Mouse (Mus musculus): ENCODE measurements around the gene Pabpn1l. TPM values are rescaled to one million over a fixed set of nuclear protein-coding genes. Genes with fewer than 3 reads are reported as not detected.

Pabpn1l gene
- polyA plus RNA-seq, 1 experiment from 2014 or later, result not detected

DNA sequence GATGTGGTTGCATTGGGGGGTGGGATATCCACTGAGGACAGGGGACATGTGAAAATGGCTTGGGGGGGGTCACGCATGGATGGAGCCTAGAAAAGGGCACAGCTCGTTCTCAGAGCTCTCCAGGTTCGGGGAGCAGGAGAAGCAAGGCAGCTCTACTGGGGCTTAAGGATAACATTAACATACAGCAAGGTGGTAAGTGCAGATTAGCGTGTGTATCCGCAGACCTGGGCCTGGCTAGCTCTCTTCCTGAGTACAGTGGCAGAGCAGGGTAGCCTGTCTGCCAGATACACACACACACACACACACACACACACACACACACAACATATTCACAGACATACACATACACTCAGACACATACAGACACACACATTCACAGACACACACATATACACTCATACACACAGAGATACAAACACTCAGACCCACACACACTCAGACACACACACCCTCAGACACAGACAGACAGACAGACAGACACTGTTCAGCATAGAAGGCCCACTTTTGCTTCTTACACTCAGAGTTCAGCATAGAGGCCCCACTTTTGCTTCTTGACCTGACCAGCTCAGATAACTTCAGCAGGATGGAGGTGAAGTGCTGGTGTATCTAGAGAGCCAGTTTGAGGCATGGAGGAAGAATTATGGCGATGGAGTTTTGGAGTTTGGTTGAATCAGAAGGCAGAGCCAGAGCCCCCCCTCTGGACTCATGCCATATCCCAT, 3.7 kb downstream of the Pabpn1l start:
- Histone ChIP-seq H3K9me3 (replicated peaks) (no peaks in the 10 kb centered on the region), H3K4me2 (peak overlapping the region; percentile 51), H3K4me1 (replicated peaks) (peaks cover 29% of the 10 kb centered on the region), H3K27ac (peak overlapping the region; percentile 91), H3K4me3 (replicated peaks) (peak overlapping the region; percentile 3; the same call in 1 of the 2 replicates), H3K9ac (peak overlapping the region; percentile 61), H3K36me3 (peaks cover 8% of the 10 kb centered on the region; the same call in 1 of the 2 replicates), H3K27me3 (0 out of 2 replicates have a peak, but pooled peaks cover 2% of the 10 kb centered on the region)
- WGBS (ENCODE audit: insufficient replicate concordance), result 28% methylated on average over 6 of the region's 6 CpGs
- peak; percentile 95 for ATAC-seq (ENCODE audit: low read depth)
- DNase-seq, result peak; percentile 63

DNA sequence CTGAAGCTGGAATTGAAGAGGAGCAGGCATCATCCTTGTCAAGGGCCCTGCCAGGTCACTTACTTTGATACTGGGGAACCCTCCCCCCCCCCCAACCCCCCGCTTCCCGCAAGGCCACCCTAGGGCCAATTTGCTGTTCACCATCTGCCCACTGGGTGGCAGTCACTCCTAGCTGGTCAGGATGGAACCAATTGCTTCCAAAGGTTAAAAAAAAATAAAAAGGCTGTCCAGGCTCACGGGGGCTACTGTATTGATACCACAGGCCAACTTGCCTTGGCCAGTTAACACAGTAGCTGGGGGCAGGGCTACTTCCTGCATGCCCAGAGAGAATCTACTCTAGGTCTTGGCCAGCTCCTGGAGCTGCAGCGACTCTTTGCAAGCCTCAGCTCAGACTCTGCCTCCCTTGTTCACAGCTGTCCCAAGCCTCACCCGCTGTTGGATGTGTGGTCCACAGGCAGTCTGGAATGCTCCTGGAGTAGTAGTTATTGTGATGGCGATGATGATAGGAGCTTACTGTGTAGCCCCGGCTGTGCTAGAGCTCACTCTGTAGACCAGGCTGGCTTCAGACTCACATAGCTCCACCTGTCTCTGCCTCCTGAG, 4.5 kb downstream of the Pabpn1l start:
- peaks cover 8% of the 10 kb centered on the region; the same call in 1 of the 2 replicates for H3K36me3 ChIP-seq
- peak overlapping the region; percentile 3; the same call in 1 of the 2 replicates for H3K4me3 ChIP-seq (replicated peaks)
- WGBS (ENCODE audit: insufficient replicate concordance), result 48% methylated on average over 5 of the region's 7 CpGs
- H3K4me1 ChIP-seq (replicated peaks), result peaks cover 31% of the 10 kb centered on the region
- H3K9me3 ChIP-seq (replicated peaks), result no peaks in the 10 kb centered on the region
- peak overlapping the region; percentile 61 for H3K9ac ChIP-seq
- peak; percentile 60 for DNase-seq
- no peaks in the 10 kb centered on the region for H3K27me3 ChIP-seq
- H3K27ac ChIP-seq, result peak overlapping the region; percentile 91
- ATAC-seq (ENCODE audit: low read depth), result peak; percentile 9; the same call in 1 of the 2 replicates
- H3K4me2 ChIP-seq, result peak overlapping the region; percentile 51

DNA sequence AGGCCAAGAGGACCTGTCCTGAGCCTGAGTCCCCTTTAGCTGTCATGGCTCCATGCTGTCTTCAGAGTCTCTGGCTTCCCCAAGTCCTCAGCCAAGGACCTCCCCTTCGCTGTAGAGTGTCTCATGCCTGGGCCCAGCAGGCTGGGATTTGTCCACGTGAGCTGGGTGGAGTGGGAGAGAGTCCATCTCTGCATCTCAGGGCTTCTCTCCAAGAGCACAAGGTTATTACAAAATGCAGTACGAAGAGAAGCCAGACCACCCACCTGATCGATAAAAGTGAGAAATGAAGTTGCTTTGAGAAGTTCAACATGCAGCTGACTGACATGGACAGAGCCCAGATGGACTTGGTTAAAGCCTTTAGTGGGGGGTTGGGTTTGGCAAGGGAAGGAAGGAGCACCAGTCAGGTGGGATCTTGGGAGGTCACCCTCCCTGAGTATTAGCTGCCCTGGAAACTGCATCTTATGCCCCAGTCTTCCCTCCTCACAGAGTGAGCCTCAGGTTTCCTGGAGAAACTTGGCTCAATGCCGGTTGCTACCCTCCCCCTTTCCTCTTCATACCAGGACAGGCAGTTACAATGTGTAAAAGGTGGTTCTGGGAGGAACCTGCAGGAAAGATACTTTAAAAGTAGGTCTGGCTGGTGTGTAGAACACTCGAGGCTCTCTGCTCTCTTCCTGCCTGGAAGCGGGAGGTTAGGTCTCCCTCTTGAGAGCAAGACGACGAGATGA, 6.2 kb downstream of the Pabpn1l start:
- peaks cover 8% of the 10 kb centered on the region; the same call in 1 of the 2 replicates for H3K36me3 ChIP-seq
- DNase-seq (no peak), ATAC-seq (ENCODE audit: low read depth) (no peak)
- 66% methylated on average over 9 of the region's 9 CpGs for WGBS (ENCODE audit: insufficient replicate concordance)
- H3K27ac ChIP-seq, result no peak overlapping the region; the same call in 1 of the 2 replicates
- H3K9ac ChIP-seq, result no peak overlapping the region
- peaks cover 44% of the 10 kb centered on the region for H3K4me1 ChIP-seq (replicated peaks)
- no peaks in the 10 kb centered on the region for H3K27me3 ChIP-seq
- H3K4me3 ChIP-seq (replicated peaks), result no peak overlapping the region
- no peak overlapping the region for H3K4me2 ChIP-seq
- no peaks in the 10 kb centered on the region for H3K9me3 ChIP-seq (replicated peaks)

DNA sequence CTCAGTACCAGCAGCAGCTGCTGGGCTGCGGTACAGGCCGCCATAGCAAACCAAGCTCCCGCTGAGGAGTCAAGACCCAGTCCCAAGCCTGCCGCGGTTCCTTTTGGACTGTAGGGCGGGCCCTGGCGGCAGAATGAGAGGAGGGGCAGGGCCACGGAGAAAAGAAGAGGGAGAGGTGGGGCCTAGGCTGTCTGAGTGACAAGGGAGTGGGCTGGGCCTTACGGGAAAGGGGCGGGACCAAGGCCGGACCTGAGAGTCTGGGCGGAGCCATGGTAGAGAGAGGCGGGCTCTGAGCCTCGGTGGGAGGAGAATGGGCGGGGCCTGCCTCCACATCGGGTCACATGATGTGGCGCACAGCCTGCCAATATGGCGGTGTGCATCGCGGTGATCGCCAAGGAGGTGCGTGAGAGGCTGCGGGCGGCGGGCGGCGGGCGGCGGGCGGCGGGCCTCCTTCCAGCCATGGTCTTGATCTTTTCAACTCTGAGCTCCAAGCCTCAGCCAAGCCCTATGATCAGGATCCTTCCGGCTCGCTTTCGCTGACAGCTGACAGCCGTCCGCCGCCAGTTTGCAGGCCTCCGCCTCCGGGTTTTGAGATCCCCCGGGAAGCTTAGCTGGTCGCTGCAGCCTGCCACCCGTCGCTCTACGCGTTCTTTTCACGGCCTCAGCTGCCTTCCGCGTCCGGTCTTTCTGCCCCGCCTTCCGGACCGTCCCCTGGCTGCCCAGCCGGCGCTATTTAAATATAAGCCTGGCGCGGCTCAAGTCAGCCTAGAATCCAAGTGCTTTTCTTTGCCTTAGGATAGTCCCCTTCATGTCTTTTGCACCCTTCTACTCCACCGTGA, 11.0 kb downstream of the Pabpn1l start, which contains the start of the genes Galns and Trappc2l:
TSS of gene Galns (minus strand) at position 169 of the 839 bp plus-strand sequence.
TSS of gene Trappc2l (plus strand) at position 346 of the 839 bp plus-strand sequence.
- under 1% methylated on average over 57 of the region's 57 CpGs for WGBS (ENCODE audit: insufficient replicate concordance)
- Histone ChIP-seq H3K36me3 (peaks cover 8% of the 10 kb centered on the region; the same call in 1 of the 2 replicates), H3K4me2 (peak within 1 kb of the TSS; percentile 99), H3K27ac (peak within 1 kb of the TSS; percentile 83), H3K9ac (peak within 1 kb of the TSS; percentile 84), H3K27me3 (peaks cover 8% of the 10 kb centered on the region; the same call in 1 of the 2 replicates), H3K4me1 (replicated peaks) (peaks cover 24% of the 10 kb centered on the region), H3K4me3 (replicated peaks) (peak within 1 kb of the TSS; percentile 77), H3K9me3 (replicated peaks) (no peaks in the 10 kb centered on the region)
- DNase-seq (peak; percentile 98), ATAC-seq (ENCODE audit: low read depth) (peak; percentile 95)

DNA sequence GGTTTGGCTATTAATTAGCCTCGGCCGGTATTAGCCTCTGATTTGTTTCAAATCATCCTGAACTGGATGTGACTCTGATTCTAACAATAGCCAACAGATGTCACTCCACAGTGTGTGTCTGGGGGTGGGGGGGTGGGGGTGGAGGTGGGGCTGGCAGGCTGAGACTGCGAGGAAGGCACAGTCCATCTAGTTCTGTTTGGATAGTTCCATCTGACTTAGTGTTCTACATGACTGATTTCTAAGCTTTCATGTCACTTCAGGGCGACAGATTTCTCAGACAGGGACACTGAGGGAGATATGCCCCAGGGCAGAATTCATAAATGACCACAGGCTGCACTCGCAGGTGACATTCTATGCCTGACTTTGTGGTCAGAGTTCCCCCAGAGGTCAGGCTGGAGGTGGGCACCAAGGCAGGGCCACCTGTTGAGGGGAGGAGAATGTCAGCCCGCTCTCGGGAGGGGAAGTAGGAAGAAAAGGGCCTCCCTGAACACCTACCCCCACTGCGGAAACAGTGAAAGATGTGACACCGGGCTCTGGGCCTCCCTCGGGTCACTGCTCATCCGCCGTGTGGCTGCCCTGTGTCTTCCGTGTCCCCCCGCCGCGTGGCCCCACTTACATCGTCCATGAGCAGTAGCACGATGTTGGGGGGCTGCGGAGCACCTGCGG, 11.8 kb downstream of the Pabpn1l start:
- peaks cover 8% of the 10 kb centered on the region; the same call in 1 of the 2 replicates for H3K36me3 ChIP-seq
- peak overlapping the region; percentile 74 for H3K27ac ChIP-seq
- peak overlapping the region; percentile 84 for H3K9ac ChIP-seq
- peaks cover 24% of the 10 kb centered on the region for H3K4me1 ChIP-seq (replicated peaks)
- DNase-seq (no peak), ATAC-seq (ENCODE audit: low read depth) (peak; percentile 33; the same call in 1 of the 2 replicates)
- WGBS (ENCODE audit: insufficient replicate concordance), result 4% methylated on average over 20 of the region's 20 CpGs
- peak overlapping the region; percentile 77 for H3K4me3 ChIP-seq (replicated peaks)
- no peaks in the 10 kb centered on the region for H3K9me3 ChIP-seq (replicated peaks)
- peak overlapping the region; percentile 99 for H3K4me2 ChIP-seq
- H3K27me3 ChIP-seq, result peaks cover 8% of the 10 kb centered on the region; the same call in 1 of the 2 replicates

DNA sequence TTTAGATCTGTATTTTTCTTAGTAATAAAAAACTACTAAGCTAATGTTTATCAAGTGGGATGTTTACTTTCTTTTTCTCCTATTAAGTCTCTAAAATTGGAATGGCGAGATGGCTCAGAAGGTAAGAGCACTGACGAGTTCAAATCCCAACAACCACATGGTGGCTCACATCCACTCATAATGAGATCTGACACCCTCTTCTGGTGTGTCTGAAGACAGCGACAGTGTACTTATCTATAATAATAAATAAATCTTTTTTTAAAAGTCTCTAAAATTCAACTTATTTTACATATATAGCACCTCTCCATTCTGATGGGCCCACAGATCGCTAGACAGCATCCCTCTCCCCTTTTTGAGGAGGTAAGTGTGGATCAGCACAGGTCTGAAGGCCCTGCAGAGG, 12.3 kb downstream of the Pabpn1l start:
- Histone ChIP-seq H3K4me3 (replicated peaks) (0 out of 2 replicates have a peak overlapping the region, but pooled peaks have one; percentile 77), H3K27me3 (peaks cover 8% of the 10 kb centered on the region; the same call in 1 of the 2 replicates), H3K9me3 (replicated peaks) (no peaks in the 10 kb centered on the region), H3K27ac (no peak overlapping the region), H3K4me2 (peak overlapping the region; percentile 99), H3K4me1 (replicated peaks) (peaks cover 24% of the 10 kb centered on the region), H3K36me3 (peaks cover 4% of the 10 kb centered on the region; the same call in 1 of the 2 replicates), H3K9ac (no peak overlapping the region)
- no peak for DNase-seq
- no peak for ATAC-seq (ENCODE audit: low read depth)
- 58% methylated on average over 4 of the region's 4 CpGs for WGBS (ENCODE audit: insufficient replicate concordance)

DNA sequence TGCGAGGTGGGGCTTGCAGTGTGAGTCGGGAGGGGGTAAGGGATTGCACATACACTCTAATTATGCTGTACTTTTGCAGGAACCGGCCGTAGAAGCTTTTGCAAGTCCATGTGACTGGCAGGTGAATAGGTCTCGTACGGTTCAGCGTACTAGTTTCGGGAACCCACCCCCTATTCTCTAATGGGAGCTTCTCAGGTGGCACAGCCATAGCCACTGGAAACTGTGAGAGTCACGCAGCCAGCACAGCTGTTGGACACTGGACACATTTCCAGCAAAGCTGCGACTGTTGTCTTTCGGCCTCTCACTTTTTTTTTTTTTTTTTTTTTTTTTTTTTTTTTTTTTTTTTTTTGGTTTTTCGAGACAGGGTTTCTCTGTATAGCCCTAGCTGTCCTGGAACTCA, 15.7 kb downstream of the Pabpn1l start:
- WGBS (ENCODE audit: insufficient replicate concordance), result 79% methylated on average over 11 of the region's 12 CpGs

DNA sequence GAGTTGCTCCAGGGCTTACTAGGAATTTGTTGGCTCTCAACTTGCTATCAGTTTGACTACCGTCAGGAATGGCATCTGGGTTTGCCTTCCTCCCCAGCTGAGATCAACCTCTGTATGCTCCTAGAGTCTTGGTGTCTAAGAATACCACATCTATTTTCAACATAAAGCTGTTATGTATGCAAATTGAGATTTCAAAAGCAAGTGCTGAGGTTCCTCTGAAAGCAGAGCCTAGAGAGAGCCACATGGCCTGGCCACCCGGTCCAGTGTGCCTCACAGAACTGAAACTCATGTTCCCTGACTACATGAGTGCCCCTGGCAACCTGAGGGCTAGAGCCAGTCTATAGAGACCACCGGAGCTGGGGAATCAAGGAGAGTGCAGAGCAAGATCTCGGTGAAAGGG, 17.2 kb downstream of the Pabpn1l start:
- peaks cover 8% of the 10 kb centered on the region; the same call in 1 of the 2 replicates for H3K27me3 ChIP-seq
- no peak overlapping the region for H3K27ac ChIP-seq
- peaks cover 1% of the 10 kb centered on the region for H3K4me1 ChIP-seq (replicated peaks)
- 61% methylated on average over 4 of the region's 4 CpGs for WGBS (ENCODE audit: insufficient replicate concordance)
- no peak overlapping the region for H3K4me3 ChIP-seq (replicated peaks)
- DNase-seq (no peak), ATAC-seq (ENCODE audit: low read depth) (no peak)
- H3K9ac ChIP-seq, result no peak overlapping the region
- no peak overlapping the region for H3K4me2 ChIP-seq
- no peaks in the 10 kb centered on the region for H3K9me3 ChIP-seq (replicated peaks)
- no peaks in the 10 kb centered on the region for H3K36me3 ChIP-seq

More for the DNA sequence above, 15.7 kb downstream of the Pabpn1l start:
- Histone ChIP-seq H3K4me3 (replicated peaks) (no peak overlapping the region), H3K4me2 (no peak overlapping the region), H3K36me3 (no peaks in the 10 kb centered on the region), H3K27me3 (peaks cover 8% of the 10 kb centered on the region; the same call in 1 of the 2 replicates), H3K9ac (no peak overlapping the region), H3K27ac (no peak overlapping the region), H3K9me3 (replicated peaks) (no peaks in the 10 kb centered on the region), H3K4me1 (replicated peaks) (peaks cover 10% of the 10 kb centered on the region)
- DNase-seq, result no peak
- no peak for ATAC-seq (ENCODE audit: low read depth)

DNA sequence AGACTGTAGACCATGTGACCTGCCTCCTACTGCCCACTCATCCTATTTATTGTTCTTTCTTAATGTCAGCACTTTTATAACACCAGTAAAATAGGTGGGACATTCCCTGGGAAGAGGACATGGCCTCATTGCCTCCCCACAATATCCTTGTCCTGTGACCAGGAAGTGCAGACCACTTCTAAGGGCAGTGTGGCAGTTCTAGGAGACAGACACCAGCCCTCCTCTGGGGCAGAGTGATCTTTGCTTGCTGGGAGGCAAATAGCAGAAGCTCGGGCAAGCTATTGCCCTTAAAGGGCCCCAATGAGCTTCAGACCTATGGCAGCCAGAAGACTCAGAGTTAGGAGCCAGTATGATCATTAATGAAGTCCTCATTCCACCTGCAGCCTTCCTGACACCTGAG, 17.9 kb downstream of the Pabpn1l start:
- Histone ChIP-seq H3K4me1 (replicated peaks) (no peaks in the 10 kb centered on the region), H3K4me2 (no peak overlapping the region), H3K27ac (no peak overlapping the region), H3K27me3 (peaks cover 8% of the 10 kb centered on the region; the same call in 1 of the 2 replicates), H3K9ac (no peak overlapping the region), H3K4me3 (replicated peaks) (no peak overlapping the region), H3K9me3 (replicated peaks) (no peaks in the 10 kb centered on the region), H3K36me3 (no peaks in the 10 kb centered on the region)
- ATAC-seq (ENCODE audit: low read depth) (no peak), DNase-seq (no peak)
- 41% methylated on average over 1 of the region's 1 CpGs for WGBS (ENCODE audit: insufficient replicate concordance)

DNA sequence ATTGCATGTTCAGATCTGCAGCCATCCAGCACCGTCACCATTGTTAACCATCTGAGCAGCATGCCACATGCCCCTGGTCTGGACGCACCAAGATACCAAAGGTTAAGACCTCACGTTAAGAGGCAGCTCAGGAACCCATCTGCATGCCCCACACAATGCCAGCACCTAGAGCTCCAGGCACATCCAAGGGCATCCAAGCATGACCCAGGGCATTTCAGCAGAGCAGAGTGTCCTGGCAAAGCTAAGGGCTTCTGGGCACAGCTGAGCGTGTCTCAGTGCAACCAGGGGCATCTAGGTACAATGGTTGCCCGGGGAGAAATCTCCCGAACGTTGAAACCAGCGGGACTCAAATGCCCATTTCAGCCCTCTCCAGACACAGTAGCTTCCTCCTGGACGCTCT, 21.9 kb downstream of the Pabpn1l start:
- no peak for ATAC-seq (ENCODE audit: low read depth)
- H3K36me3 ChIP-seq, result no peaks in the 10 kb centered on the region
- H3K4me2 ChIP-seq, result no peak overlapping the region
- H3K4me3 ChIP-seq (replicated peaks), result no peak overlapping the region
- H3K4me1 ChIP-seq (replicated peaks), result no peaks in the 10 kb centered on the region
- no peak for DNase-seq
- 85% methylated on average over 9 of the region's 9 CpGs for WGBS (ENCODE audit: insufficient replicate concordance)
- no peaks in the 10 kb centered on the region for H3K9me3 ChIP-seq (replicated peaks)
- no peaks in the 10 kb centered on the region for H3K27me3 ChIP-seq
- H3K9ac ChIP-seq, result no peak overlapping the region
- H3K27ac ChIP-seq, result no peak overlapping the region
